Mouse (Mus musculus): ENCODE results near the gene Tob1.

GRCm38 (mm10) chr11:94225985-94226384, 14.7 kb downstream of the Tob1 start:
- peak; percentile 32 for TF ChIP-seq CTCF (IDR thresholded peaks at IDR 0.05; ENCODE audit: control insufficient read depth, insufficient read depth, low read length)
- no peak for TF ChIP-seq POLR2A (IDR thresholded peaks at IDR 0.05; ENCODE audit: borderline replicate concordance, control insufficient read depth, low read depth, low read length)
